Mouse (Mus musculus) limb, embryonic 14.5 days (tissue): Measurements from ENCODE around the gene Snap91. TPM values are rescaled to one million over a fixed set of nuclear protein-coding genes. Genes with fewer than 3 reads are reported as not detected.

Source experiments
- ATAC-seq: fragments of 200-750 bp; cut with Nextera tagmentation; 2 replicates; pipeline ENCODE4 v1.8.0; 2017; ENCODE audit warnings: low read depth, moderate number of reproducible peaks, moderate TSS enrichment; ENCODE audit not compliant: low FRiP score
- DNase-seq: peaks from one replicate; pipeline ENCODE4 v3.0.0-alpha.2; 2015; ENCODE audit warnings: low spot score
- H3K27ac ChIP-seq: fragments of 300-500 bp; sonication (generic); replicated peaks from 2 replicates; pipeline ENCODE4 v1.5.1; 2014; ENCODE audit warnings: low read depth, mild to moderate bottlenecking, low read length, moderate library complexity, mixed read lengths
- H3K27me3 ChIP-seq: fragments of 300-500 bp; sonication (generic); 2 replicates; pipeline ENCODE4 v1.6.1; 2014; ENCODE audit warnings: low read length, mixed read lengths; ENCODE audit not compliant: control insufficient read depth, insufficient read depth
- H3K36me3 ChIP-seq: fragments of 300-500 bp; sonication (generic); 2 replicates; pipeline ENCODE4 v1.6.1; 2014; ENCODE audit warnings: mild to moderate bottlenecking, low read length, moderate library complexity, mixed read lengths; ENCODE audit not compliant: control insufficient read depth, insufficient read depth
- H3K4me1 ChIP-seq: fragments of 300-500 bp; sonication (generic); 2 replicates; pipeline ENCODE4 v1.6.1; 2014; ENCODE audit warnings: antibody characterized with exemption, low read length, mixed read lengths; ENCODE audit not compliant: control insufficient read depth, insufficient read depth
- H3K4me2 ChIP-seq: fragments of 300-500 bp; sonication (generic); replicated peaks from 2 replicates; pipeline ENCODE4 v1.6.1; 2014; ENCODE audit warnings: low read depth, mild to moderate bottlenecking, low read length, moderate library complexity; ENCODE audit not compliant: severe bottlenecking
- H3K4me3 ChIP-seq: fragments of 300-500 bp; sonication (generic); replicated peaks from 2 replicates; pipeline ENCODE4 v1.5.1; 2014; ENCODE audit warnings: low read length
- H3K9ac ChIP-seq: fragments of 300-500 bp; sonication (generic); 2 replicates; pipeline ENCODE4 v1.6.1; 2014; ENCODE audit warnings: mild to moderate bottlenecking, low read depth, low read length, moderate library complexity; ENCODE audit not compliant: severe bottlenecking
- H3K9me3 ChIP-seq: fragments of 300-500 bp; sonication (generic); 2 replicates; pipeline ENCODE4 v1.6.1; 2016; ENCODE audit warnings: low read length; ENCODE audit not compliant: control insufficient read depth
- POLR2A ChIP-seq: fragments of 200-500 bp; IDR thresholded peaks from 2 replicates; pipeline ENCODE4 v1.8.0; 2012; ENCODE audit warnings: inconsistent platforms, mild to moderate bottlenecking, moderate library complexity, borderline replicate concordance; ENCODE audit not compliant: insufficient read depth, insufficient read length; ENCODE audit errors: extremely low read depth
- WGBS: fragments of 180-500 bp; shearing (Covaris S2); extraction: QIAGEN DNeasy Blood & Tissue Kit; methylation state at CpG from one replicate; pipeline ENCODE4 v1.1.7; 2014; 5-methylcytosine and 5-hydroxymethylcytosine counted together
- polyA plus RNA-seq, 2 experiments: library from polyadenylated mRNA; depleted of rRNA in 1 of 2; stranded (reverse) in 1 of 2; unstranded in 1 of 2; fragments of >200 nt; fragmentation: Nextera tagmentation in 1 of 2; extraction: Ambion mirVana in 1 of 2; gene quantifications; 2 replicates each; pipeline versions ENCODE4 v1.2.1 to v1.2.3; 2012 to 2014

Gene Snap91
- polyA plus RNA-seq, 2 experiments: 5.5 to 9.3 TPM

DNA sequence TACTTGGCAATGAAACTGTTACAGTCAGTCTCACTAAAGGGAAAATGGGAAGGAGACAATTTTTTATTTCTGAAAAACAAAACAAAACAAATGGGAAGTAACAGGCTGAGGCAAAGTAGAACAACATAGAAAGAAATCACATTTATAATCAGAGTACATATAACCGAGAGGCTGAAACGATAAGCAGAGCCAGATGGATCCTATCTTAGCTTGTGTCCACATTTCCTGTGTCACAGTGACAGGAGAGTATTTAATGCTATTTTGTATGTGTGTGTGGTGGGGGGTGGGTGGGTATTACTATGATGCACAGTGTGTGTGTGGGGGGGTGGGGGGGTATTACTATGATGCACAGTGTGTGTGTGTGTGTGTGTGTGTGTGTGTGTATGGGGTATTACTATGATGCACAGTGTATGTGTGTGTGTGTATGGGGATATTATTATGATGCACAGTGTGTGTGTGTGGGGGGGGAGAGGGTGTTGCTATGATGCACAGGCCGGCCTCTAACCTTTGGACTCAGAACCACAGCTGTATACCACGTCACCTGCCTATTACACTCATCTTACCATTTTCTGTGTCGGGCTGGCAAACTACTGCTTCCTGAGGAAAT, 36.6 kb downstream of the Snap91 start:
- Histone ChIP-seq H3K27me3 (no peaks in the 10 kb centered on the region), H3K9me3 (no peaks in the 10 kb centered on the region), H3K4me2 (no peak overlapping the region), H3K4me3 (no peak overlapping the region), H3K27ac (no peak overlapping the region), H3K9ac (no peak overlapping the region), H3K4me1 (no peaks in the 10 kb centered on the region), H3K36me3 (no peaks in the 10 kb centered on the region)
- 94% methylated on average over 5 of the region's 5 CpGs for WGBS
- no peak for TF ChIP-seq POLR2A
- ATAC-seq (no peak), DNase-seq (no peak)

DNA sequence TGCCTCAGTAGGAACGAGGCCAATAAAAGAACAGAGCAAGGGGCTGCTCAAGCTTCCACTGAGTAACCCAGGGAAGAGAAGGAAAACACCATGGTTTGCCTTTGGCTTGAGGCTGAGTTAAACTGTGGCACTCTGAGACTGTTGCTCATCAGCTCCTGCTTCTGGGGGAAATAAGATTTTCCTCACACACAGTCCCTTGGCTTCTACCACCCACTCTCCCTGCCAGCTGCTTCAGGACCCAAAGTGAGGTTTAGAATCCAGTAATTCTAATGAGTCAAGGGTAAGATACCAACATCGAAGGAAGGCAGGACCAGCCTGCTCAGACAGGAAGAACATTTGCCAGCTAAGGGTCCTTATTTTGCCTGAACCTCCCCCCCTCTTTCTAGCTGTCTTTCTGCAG, 50.7 kb downstream of the Snap91 start:
- WGBS: 77% methylated on average over 2 of the region's 2 CpGs
- DNase-seq (no peak), ATAC-seq (no peak)
- Histone ChIP-seq H3K9ac (no peak overlapping the region), H3K27me3 (no peaks in the 10 kb centered on the region), H3K4me3 (no peak overlapping the region), H3K9me3 (no peaks in the 10 kb centered on the region), H3K27ac (no peak overlapping the region), H3K4me2 (no peak overlapping the region), H3K4me1 (no peaks in the 10 kb centered on the region), H3K36me3 (no peaks in the 10 kb centered on the region)
- TF ChIP-seq POLR2A: no peak

DNA sequence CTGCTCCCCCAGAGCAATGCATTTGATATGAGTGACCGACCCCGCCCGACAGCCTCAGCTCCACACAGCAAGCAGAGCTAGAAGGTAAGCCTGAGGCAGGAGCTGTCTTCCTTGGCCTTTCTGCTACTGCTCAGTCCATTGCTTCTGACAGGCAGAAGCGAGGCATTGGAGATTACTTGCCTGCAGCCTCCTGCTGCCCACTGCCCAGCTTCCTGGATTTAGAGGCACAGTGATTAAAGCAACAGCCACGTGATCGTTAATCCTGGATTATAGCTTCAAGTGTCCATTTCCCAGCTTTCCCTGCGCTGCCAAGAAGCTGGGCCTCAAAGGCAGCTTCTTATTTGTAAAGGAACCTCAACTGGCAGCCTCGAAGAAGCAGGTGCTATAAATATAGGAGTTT, 51.4 kb downstream of the Snap91 start:
- no peaks in the 10 kb centered on the region for H3K4me1 ChIP-seq
- no peak overlapping the region for H3K9ac ChIP-seq
- H3K9me3 ChIP-seq: no peaks in the 10 kb centered on the region
- 55% methylated on average over 8 of the region's 8 CpGs for WGBS
- ATAC-seq (no peak), DNase-seq (no peak)
- no peaks in the 10 kb centered on the region for H3K36me3 ChIP-seq
- TF ChIP-seq POLR2A: no peak
- no peak overlapping the region for H3K4me2 ChIP-seq
- H3K4me3 ChIP-seq: no peak overlapping the region
- H3K27ac ChIP-seq: no peak overlapping the region
- no peaks in the 10 kb centered on the region for H3K27me3 ChIP-seq

DNA sequence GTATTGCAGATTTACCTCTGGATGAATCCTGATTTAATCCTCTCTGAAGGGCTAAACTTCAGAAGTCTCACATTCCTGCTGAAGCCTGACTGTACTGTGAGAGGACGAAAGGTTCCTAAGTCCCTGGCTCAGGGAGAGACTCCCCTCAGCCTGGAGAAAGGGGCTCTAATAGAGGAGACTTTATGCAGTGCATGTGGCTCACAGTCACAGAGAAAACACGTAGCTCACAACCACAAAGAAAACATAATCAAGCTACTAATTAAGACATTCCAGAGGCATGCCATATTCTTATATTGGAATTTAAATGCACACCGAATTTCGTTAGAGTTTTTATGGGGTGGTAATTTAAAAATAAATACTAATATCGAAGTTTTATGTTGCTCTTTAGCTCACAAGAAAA, 61.1 kb downstream of the Snap91 start:
- Histone ChIP-seq H3K9me3 (no peaks in the 10 kb centered on the region), H3K27ac (no peak overlapping the region), H3K4me1 (no peaks in the 10 kb centered on the region), H3K4me2 (no peak overlapping the region), H3K4me3 (no peak overlapping the region), H3K9ac (no peak overlapping the region), H3K36me3 (no peaks in the 10 kb centered on the region), H3K27me3 (no peaks in the 10 kb centered on the region)
- ATAC-seq: 0 out of 2 replicates have a peak, but pooled peaks have one; percentile 53
- TF ChIP-seq POLR2A: no peak
- DNase-seq: no peak
- WGBS: 32% methylated on average over 5 of the region's 5 CpGs

DNA sequence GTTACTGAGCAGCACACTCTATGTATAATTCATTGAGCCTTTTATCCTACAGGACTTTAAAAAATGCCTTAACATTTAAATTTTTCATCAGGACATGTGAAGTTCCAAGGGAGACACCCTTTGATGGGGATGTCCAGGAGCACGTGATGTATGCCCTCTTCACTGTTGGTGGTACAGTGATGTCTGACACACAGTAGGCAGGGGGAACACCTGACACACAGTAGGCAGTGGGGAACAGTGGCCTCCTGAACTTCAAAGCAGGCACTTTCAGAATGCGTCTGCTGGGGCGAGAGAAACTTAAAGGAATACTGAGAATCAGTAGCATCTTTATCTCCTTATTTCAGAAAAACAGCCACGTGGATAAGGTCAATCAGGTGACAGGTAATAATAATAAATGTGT, 62.8 kb downstream of the Snap91 start:
- TF ChIP-seq POLR2A: no peak
- 58% methylated on average over 4 of the region's 4 CpGs for WGBS
- Histone ChIP-seq H3K9ac (no peak overlapping the region), H3K4me1 (no peaks in the 10 kb centered on the region), H3K27me3 (no peaks in the 10 kb centered on the region), H3K36me3 (no peaks in the 10 kb centered on the region), H3K9me3 (no peaks in the 10 kb centered on the region), H3K27ac (no peak overlapping the region), H3K4me2 (no peak overlapping the region), H3K4me3 (no peak overlapping the region)
- ATAC-seq: no peak
- DNase-seq: no peak

DNA sequence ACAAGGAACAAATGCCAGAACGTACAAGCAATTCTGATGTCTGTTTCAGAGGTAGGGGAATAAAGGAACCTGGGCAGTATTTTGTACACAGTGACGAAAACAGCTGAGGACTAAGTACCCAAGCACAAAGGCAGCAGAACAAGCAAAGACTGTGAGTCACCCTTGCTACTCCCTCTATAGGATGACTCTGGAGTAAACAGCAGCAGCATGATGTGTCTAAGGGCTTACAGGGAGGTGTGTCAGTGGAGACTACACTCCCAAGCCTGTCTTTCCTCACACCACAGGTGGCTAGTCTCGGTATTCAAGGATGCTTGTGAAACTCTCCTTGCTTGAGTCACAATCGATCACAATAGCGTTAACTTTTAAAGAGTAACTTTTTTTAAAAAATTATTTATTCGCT, 66.1 kb downstream of the Snap91 start:
- H3K9me3 ChIP-seq: no peaks in the 10 kb centered on the region
- H3K4me2 ChIP-seq: no peak overlapping the region
- H3K4me1 ChIP-seq: no peaks in the 10 kb centered on the region
- no peak overlapping the region for H3K27ac ChIP-seq
- no peaks in the 10 kb centered on the region for H3K27me3 ChIP-seq
- ATAC-seq (no peak), DNase-seq (no peak)
- H3K36me3 ChIP-seq: no peaks in the 10 kb centered on the region
- H3K9ac ChIP-seq: no peak overlapping the region
- 81% methylated on average over 6 of the region's 6 CpGs for WGBS
- no peak overlapping the region for H3K4me3 ChIP-seq
- TF ChIP-seq POLR2A: no peak
